Mouse (Mus musculus) MEL (cell line): ENCODE measurements at regions not wholly inside any gene's neighbourhood (a gene's known extent, or its start where the extent isn't known, plus 50 kb on each side); places are given as distances from the start of the nearest gene placed in this dataset.
"Not testable (repeated sequence)": the region's sequence is repeated elsewhere in the genome, so short reads cannot be mapped to it uniquely, and the experiment has no call there.

ENCODE experiments used
- DNase-seq: peaks from one replicate; pipeline ENCODE4 v3.0.0; 2011; ENCODE audit warnings: low read depth, low spot score
- H3K27ac ChIP-seq: 2 replicates; pipeline ENCODE4 v1.5.1; 2012; ENCODE audit warnings: low read depth, mild to moderate bottlenecking, control low read depth, low read length, moderate library complexity; ENCODE audit not compliant: control insufficient read depth
- H3K27me3 ChIP-seq, 2 experiments: fragments of 150-350 bp in 1 of 2; sonication (generic) in 1 of 2; 2 replicates each; pipeline ENCODE4 v1.6.1; 2012; ENCODE audit warnings: low read length in 2 of 2, mild to moderate bottlenecking in 2 of 2, improper control_type of control experiment in 1 of 2, moderate library complexity in 1 of 2; ENCODE audit not compliant: insufficient read depth in 2 of 2, control insufficient read depth in 1 of 2
- H3K36me3 ChIP-seq, 2 experiments: 2 replicates each; pipeline ENCODE4 v1.6.1; 2012 to 2014; ENCODE audit warnings: low read length in 2 of 2, improper control_type of control experiment in 1 of 2, inconsistent platforms in 1 of 2, mild to moderate bottlenecking in 1 of 2; ENCODE audit not compliant: insufficient read depth in 2 of 2, control insufficient read depth in 1 of 2
- H3K4me1 ChIP-seq, 2 experiments: fragments of 150-350 bp in 1 of 2; sonication (generic) in 1 of 2; 2 replicates each; pipeline ENCODE4 v1.6.1; 2012; ENCODE audit warnings: low read length in 2 of 2, improper control_type of control experiment in 1 of 2, mild to moderate bottlenecking in 1 of 2; ENCODE audit not compliant: insufficient read depth in 2 of 2, control insufficient read depth in 1 of 2
- H3K4me3 ChIP-seq, 2 experiments: fragments of 150-350 bp in 1 of 2; sonication (generic) in 1 of 2; 2 replicates each; pipeline ENCODE4 v1.5.1; 2012; ENCODE audit warnings: low read depth in 2 of 2, low read length in 2 of 2, mild to moderate bottlenecking in 2 of 2, moderate library complexity in 2 of 2, control low read depth in 1 of 2, improper control_type of control experiment in 1 of 2; ENCODE audit not compliant: control insufficient read depth in 1 of 2, insufficient read depth in 1 of 2
- H3K79me2 ChIP-seq: 2 replicates; pipeline ENCODE4 v1.6.1; 2012; ENCODE audit warnings: mild to moderate bottlenecking, low read length, moderate library complexity; ENCODE audit not compliant: control insufficient read depth, poor library complexity, insufficient read depth
- H3K9ac ChIP-seq: 2 replicates; pipeline ENCODE4 v1.6.1; 2012; ENCODE audit warnings: low read depth, mild to moderate bottlenecking, control low read depth, low read length, moderate library complexity; ENCODE audit not compliant: control insufficient read depth, poor library complexity, severe bottlenecking
- H3K9me3 ChIP-seq: fragments of 150-350 bp; sonication (generic); replicated peaks from 2 replicates; pipeline ENCODE4 v1.6.1; 2012; ENCODE audit warnings: mild to moderate bottlenecking, low read length, improper control_type of control experiment, moderate library complexity; ENCODE audit not compliant: insufficient read depth
- BHLHE40 ChIP-seq: IDR thresholded peaks from 2 replicates; pipeline ENCODE4 v1.6.1; 2012; ENCODE audit warnings: low read depth, mild to moderate bottlenecking, inconsistent platforms, low read length, improper control_type of control experiment, borderline replicate concordance
- CHD1 ChIP-seq: IDR thresholded peaks from 2 replicates; pipeline ENCODE4 v1.6.1; 2012; ENCODE audit warnings: low read depth, mild to moderate bottlenecking, inconsistent platforms, low read length, improper control_type of control experiment
- CHD2 ChIP-seq: IDR thresholded peaks from 2 replicates; pipeline ENCODE4 v1.6.1; 2011; ENCODE audit warnings: low read length, improper control_type of control experiment
- GABPA ChIP-seq: IDR thresholded peaks from 2 replicates; pipeline ENCODE4 v1.6.1; 2012; ENCODE audit warnings: low read depth, mild to moderate bottlenecking, inconsistent platforms, low read length, improper control_type of control experiment, moderate library complexity
- KAT2A ChIP-seq: conservative IDR thresholded peaks from 2 replicates; pipeline ENCODE4 v1.6.1; 2012; ENCODE audit warnings: low read depth, low read length, improper control_type of control experiment, inconsistent platforms
- MAFK ChIP-seq: IDR thresholded peaks from 2 replicates; pipeline ENCODE4 v1.6.1; 2011; ENCODE audit warnings: low read depth, mild to moderate bottlenecking, low read length, improper control_type of control experiment, borderline replicate concordance
- MAZ ChIP-seq: IDR thresholded peaks from 2 replicates; pipeline ENCODE4 v1.6.1; 2012; ENCODE audit warnings: low read depth, mild to moderate bottlenecking, inconsistent platforms, low read length, improper control_type of control experiment
- MEF2A ChIP-seq: IDR thresholded peaks from 2 replicates; pipeline ENCODE4 v1.6.1; 2014; ENCODE audit warnings: low read depth, mild to moderate bottlenecking, inconsistent platforms, low read length, improper control_type of control experiment; ENCODE audit not compliant: poor library complexity, insufficient replicate concordance, severe bottlenecking; ENCODE audit errors: extremely low read depth
- MXI1 ChIP-seq: IDR thresholded peaks from 2 replicates; pipeline ENCODE4 v1.6.1; 2011; ENCODE audit warnings: mild to moderate bottlenecking, low read depth, low read length, improper control_type of control experiment
- MYC ChIP-seq: IDR thresholded peaks from 2 replicates; pipeline ENCODE4 v1.6.1; 2011; ENCODE audit warnings: low read depth, mild to moderate bottlenecking, low read length, improper control_type of control experiment, moderate library complexity
- NELFE ChIP-seq: IDR thresholded peaks from 2 replicates; pipeline ENCODE4 v1.6.1; 2011; ENCODE audit warnings: low read depth, low read length, improper control_type of control experiment
- NRF1 ChIP-seq: IDR thresholded peaks from 2 replicates; pipeline ENCODE4 v1.6.1; 2014; ENCODE audit warnings: low read depth, mild to moderate bottlenecking, inconsistent platforms, low read length, improper control_type of control experiment, moderate library complexity; ENCODE audit not compliant: poor library complexity, insufficient read depth, severe bottlenecking
- POLR2AphosphoS5 ChIP-seq: IDR thresholded peaks from 2 replicates; pipeline ENCODE4 v1.6.1; 2012; ENCODE audit warnings: low read depth, borderline replicate concordance, mild to moderate bottlenecking, inconsistent platforms, low read length, moderate library complexity, mixed read lengths
- RAD21 ChIP-seq: IDR thresholded peaks from 2 replicates; pipeline ENCODE4 v1.6.1; 2011; ENCODE audit warnings: mild to moderate bottlenecking, low read depth, low read length, improper control_type of control experiment
- RCOR1 ChIP-seq: IDR thresholded peaks from 2 replicates; pipeline ENCODE4 v1.6.1; 2012; ENCODE audit warnings: low read depth, mild to moderate bottlenecking, inconsistent platforms, low read length, improper control_type of control experiment
- SMC3 ChIP-seq: IDR thresholded peaks from 2 replicates; pipeline ENCODE4 v1.6.1; 2011; ENCODE audit warnings: low read depth, low read length, improper control_type of control experiment
- TCF12 ChIP-seq: IDR thresholded peaks from 2 replicates; pipeline ENCODE4 v1.6.1; 2014; ENCODE audit warnings: low read depth, mild to moderate bottlenecking, inconsistent platforms, low read length, improper control_type of control experiment, moderate library complexity
- UBTF ChIP-seq: IDR thresholded peaks from 2 replicates; pipeline ENCODE4 v1.6.1; 2012; ENCODE audit warnings: low read depth, mild to moderate bottlenecking, inconsistent platforms, low read length, improper control_type of control experiment, moderate library complexity, borderline replicate concordance; ENCODE audit not compliant: insufficient read depth
- USF1 ChIP-seq: IDR thresholded peaks from 2 replicates; pipeline ENCODE4 v1.6.1; 2014; ENCODE audit warnings: low read depth, mild to moderate bottlenecking, inconsistent platforms, low read length, improper control_type of control experiment, moderate library complexity
- ZC3H11A ChIP-seq: IDR thresholded peaks from 2 replicates; pipeline ENCODE4 v1.6.1; 2012; ENCODE audit warnings: low read depth, mild to moderate bottlenecking, inconsistent platforms, low read length, improper control_type of control experiment
- ZKSCAN1 ChIP-seq: IDR thresholded peaks from 2 replicates; pipeline ENCODE4 v1.6.1; 2012; ENCODE audit warnings: low read depth, mild to moderate bottlenecking, inconsistent platforms, low read length, improper control_type of control experiment, moderate library complexity
- ZMIZ1 ChIP-seq: IDR thresholded peaks from 2 replicates; pipeline ENCODE4 v1.6.1; 2012; ENCODE audit warnings: low read depth, mild to moderate bottlenecking, inconsistent platforms, low read length, improper control_type of control experiment, moderate library complexity
- ZNF384 ChIP-seq: IDR thresholded peaks from 2 replicates; pipeline ENCODE4 v1.6.1; 2012; ENCODE audit warnings: low read depth, mild to moderate bottlenecking, inconsistent platforms, low read length, improper control_type of control experiment

DNA sequence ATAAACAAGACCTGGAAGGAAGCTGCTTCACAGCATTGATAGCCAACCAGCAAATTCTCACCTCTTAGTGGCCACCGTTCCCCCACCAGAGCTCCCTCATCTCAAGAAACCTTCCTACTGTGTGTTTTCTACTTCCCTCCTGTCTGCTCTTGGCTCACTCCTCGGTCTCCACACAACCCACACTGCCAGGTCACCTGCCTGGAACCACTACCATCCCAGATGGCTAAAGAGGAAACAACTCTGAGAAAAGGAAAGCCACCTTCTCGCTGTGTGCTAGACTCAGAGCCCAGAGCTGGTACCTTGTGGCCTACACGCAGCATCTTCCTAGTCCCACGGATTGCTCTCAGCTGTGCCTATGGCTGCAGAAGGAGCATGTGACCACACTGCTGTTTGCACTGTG lies 97.8 kb upstream of the Fam78b start:
- H3K27me3 ChIP-seq = no peaks in the 10 kb centered on the region; a peak in 1 of 4 replicates
- no peak for TF ChIP-seq TCF12
- TF ChIP-seq ZMIZ1 = no peak
- TF ChIP-seq CHD2 = no peak
- no peak for TF ChIP-seq MAFK
- TF ChIP-seq POLR2AphosphoS5 = no peak
- TF ChIP-seq UBTF = no peak
- no peak for TF ChIP-seq USF1
- TF ChIP-seq SMC3 = no peak
- no peak for TF ChIP-seq CHD1
- no peak for TF ChIP-seq NELFE
- TF ChIP-seq BHLHE40 = no peak
- TF ChIP-seq KAT2A = no peak
- no peak for TF ChIP-seq MEF2A
- no peak for TF ChIP-seq MYC
- TF ChIP-seq NRF1 = no peak
- TF ChIP-seq ZC3H11A = no peak
- no peak for TF ChIP-seq RAD21
- no peak for TF ChIP-seq ZNF384
- TF ChIP-seq RCOR1 = no peak

DNA sequence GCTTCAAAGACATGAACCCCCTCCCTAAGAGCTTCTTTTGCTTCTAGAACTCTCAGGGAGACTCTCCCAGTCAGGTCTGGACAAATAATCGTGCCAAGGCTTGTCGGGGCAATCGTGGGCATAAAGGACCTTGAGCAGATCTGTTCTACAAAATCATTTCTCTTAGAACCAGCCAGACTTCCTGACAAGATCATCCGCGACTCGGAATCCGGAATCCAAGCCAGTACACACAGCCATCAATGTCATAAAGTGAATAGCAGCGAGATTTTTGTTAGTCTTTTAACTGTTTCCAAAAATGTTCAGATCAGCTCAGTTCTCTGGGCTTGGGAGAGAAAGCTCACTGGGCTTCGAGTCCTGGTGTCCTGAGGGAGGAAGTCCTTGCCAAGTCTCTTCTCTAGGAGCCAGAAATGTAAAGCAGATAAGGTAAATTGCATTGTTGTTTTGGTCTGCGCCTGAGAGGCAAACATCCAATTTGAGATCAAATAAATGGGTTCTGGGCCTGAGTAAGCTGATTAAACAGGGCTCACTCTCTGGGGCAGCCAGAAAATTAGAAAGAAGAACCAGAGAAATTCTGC lies 92.9 kb upstream of the Fam78b start:
- DNase-seq = no peak
- Histone ChIP-seq H3K27me3 (no peaks in the 10 kb centered on the region), H3K27ac (no peak overlapping the region), H3K79me2 (no peaks in the 10 kb centered on the region), H3K9me3 (no peaks in the 10 kb centered on the region), H3K4me3 (no peak overlapping the region), H3K4me1 (no peaks in the 10 kb centered on the region), H3K9ac (no peak overlapping the region), H3K36me3 (no peaks in the 10 kb centered on the region)
- TF ChIP-seq NELFE (no peak), GABPA (no peak), NRF1 (no peak), ZKSCAN1 (no peak), MAZ (no peak), KAT2A (no peak), SMC3 (no peak), POLR2AphosphoS5 (no peak), MXI1 (no peak)

More for the DNA sequence above, 97.8 kb upstream of the Fam78b start:
- Histone ChIP-seq H3K9me3 (no peaks in the 10 kb centered on the region), H3K4me3 (no peak overlapping the region), H3K36me3 (no peaks in the 10 kb centered on the region), H3K9ac (no peak overlapping the region), H3K4me1 (no peaks in the 10 kb centered on the region), H3K27ac (no peak overlapping the region), H3K79me2 (no peaks in the 10 kb centered on the region)
- no peak for DNase-seq

DNA sequence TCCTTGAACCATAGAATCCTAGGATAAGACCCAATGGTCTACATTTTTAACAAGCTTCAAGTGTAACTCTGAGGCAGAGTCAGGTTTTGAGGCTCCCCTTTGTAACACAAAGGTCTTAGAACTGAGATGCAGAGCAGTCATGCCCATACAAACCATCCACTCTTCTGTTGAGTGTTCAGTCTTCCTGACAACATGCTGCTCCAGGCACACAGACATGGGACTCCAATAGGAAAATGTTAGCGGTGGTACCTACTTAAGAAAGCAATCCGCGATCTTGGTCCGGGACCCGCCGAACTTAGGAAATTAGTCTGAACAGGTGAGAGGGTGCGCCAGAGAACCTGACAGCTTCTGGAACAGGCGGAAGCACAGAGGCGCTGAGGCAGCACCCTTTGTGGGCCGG lies 89.0 kb upstream of the Fam78b start:
- H3K4me3 ChIP-seq, H3K9me3 ChIP-seq, H3K27me3 ChIP-seq, H3K27ac ChIP-seq, H3K9ac ChIP-seq, H3K36me3 ChIP-seq, DNase-seq, H3K79me2 ChIP-seq, H3K4me1 ChIP-seq: not testable (repeated sequence)
